Mouse (Mus musculus) left cerebral cortex, adult 18-20 months (tissue): ENCODE measurements around the gene Sigirr. TPM values are rescaled to one million over a fixed set of nuclear protein-coding genes. Genes with fewer than 3 reads are reported as not detected.
A peak's percentile ranks its signal among the peaks of the same experiment; 100 is the strongest.

Experiments
- DNase-seq, 2 experiments: peaks; one replicate each; pipeline ENCODE4 v3.0.0; 2021 to 2022; ENCODE audit warnings: low spot score in 2 of 2, mixed read lengths in 1 of 2
- total RNA-seq, 2 experiments: library from RNA; stranded (reverse); gene quantifications; 2 replicates each; pipeline ENCODE4 v1.2.3; 2021

Sigirr gene
- total RNA-seq, 2 experiments from 2014 or later: 2.1 to 2.3 TPM

DNA sequence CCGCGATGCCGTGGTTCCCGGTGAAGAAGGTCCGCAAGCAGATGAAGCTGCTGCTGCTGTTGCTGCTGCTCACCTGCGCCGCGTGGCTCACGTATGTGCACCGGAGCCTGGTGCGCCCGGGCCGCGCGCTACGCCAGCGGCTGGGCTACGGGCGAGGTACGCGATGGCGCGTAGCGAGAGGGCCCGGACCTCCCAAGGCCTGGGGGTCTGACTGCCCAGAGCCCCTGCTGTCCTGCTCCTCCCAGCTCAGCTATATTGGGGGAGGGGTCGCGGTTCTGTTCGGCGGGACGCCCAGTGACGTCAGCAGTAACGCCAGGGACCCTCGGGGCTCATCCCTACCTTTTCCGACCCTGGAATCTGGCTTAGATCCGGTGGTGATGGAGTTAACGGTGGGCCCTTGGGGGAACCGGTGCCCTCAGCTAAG lies 39.1 kb downstream of the Sigirr start:
- no peak for DNase-seq

DNA sequence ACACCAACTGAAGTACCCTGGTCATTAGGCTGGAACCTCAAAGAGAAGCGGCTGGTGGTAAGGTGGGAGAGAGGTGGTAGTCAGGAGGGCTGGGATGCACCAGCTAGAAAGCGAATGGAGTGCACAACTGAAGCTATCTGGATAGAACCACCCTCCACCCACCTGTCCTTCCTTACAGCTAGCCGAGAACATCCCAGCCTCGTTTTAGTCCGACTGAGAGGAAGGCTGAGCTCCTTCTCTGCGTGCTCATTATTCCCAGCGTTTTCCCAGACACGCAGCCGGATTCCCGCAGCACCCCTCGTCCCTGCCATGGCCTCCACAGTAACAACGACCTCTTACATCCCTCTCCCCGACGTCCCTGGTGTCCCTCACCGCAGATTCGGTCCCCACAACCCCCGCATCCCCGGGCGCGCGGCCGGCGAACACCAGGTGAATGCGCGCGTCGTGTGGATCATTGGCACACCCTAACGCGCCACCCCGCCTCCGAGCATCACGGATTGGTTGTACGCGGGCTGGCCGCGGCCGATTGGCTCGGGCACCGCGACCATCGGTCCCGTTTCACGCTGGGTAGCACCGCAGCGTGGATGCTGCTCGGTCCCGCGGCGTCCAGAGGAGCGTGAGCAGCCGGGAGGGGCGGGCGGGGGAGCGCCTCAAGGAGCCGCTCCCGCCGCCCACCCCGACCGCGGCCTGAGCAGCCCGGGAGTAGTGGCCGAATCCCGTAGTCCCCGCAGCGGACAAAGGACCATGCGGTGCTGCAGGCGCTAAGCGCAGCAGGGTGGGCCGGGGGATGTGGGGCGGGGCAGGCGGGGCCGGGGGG lies 39.7 kb downstream of the Sigirr start, which contains the start of gene B4galnt4:
Gene B4galnt4 (plus strand): TSS at position 679 of the 817 bp plus-strand sequence.
- peak; percentile 91 to 95 for DNase-seq

DNA sequence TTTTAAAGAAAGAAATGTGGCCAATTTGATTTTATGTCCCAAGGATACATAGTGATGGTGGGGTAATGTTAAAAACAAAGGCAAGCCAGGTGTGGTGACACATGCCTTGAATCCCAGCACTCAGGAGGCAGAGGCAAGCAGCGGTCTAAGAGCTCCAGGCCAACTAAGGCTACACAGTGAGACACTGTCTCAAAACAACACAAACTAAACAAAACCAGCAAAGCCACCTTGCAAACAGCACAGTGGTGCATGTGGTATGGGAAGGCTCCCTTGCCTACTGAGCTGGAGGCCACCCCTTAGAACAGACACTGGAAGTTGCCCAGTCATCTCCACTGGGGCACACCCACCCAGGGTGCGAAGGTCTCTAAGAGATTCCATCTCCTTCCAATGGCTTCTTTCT lies 40.4 kb downstream of the Sigirr start:
- no peak for DNase-seq

DNA sequence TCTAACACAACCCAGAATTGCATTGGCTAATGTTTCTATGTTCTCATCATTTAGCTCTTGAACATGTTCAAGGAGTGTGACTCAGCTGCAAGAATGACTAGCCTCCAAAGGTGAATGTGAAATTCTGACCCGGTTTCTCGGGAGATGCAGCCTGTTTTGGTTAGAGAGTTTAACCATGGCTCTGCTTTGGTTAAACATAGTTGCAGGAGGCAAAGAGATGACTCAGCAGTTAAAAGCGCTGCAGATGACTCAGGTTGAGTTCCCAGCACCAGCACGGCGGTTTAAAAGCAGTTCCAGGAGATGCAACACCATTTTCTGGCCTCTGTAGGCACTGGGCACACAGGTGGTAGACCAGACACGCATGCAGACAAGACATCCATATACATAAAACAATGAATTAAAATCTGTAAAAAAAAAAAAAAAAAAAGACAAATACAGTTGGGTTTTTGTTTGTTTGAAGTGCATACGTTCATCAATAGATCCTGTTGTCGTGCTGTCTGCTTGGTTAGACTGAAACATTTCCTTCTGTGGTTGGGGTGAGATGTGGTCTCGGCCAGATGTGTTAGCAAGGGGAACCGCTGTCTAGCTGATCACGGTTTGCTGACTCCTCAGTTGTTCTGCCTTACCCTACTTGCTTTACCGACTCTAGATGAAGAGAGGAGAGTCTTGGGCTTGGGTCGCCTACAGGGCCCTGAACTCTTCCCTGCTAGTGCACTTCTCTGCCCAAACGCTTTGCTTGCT lies 41.6 kb downstream of the Sigirr start:
- no peak for DNase-seq

DNA sequence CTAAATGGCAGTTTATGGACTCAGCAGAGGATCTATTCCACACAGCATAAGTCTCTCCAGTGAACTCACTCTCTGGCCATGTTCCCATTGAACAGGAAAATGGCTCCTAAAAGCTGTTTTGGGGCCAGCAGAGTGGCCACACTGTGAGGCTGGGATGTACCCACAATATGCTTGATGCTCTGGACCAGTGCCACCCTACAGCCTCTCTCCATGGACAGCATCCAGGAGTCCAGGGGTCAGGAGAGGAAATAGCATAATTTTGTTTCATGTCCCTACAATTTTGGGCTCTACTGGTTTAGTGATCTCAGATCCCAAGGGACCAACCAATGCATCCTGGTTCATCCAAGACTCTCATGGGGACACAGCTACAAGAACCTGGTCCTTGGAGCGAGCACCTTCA lies 42.8 kb downstream of the Sigirr start:
- no peak for DNase-seq

DNA sequence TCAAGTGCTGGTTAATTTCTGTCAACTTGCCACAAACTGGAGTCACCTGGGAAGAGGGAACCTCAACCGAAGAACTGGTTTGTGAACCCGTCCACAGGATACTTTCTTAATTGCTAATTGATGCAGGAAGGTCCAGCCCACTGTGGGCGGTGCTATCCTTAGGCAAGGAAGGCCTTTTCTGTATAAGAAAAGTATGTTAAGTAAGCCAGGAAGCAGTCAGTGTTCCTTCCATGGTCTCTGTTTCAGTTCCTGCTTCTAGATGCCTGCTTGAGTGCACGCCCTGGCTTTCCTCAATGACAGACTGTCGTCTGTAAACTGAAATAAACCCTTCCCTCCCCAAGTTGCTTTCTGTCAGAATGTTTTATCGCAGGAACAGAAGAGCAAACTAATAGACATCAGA lies 43.4 kb downstream of the Sigirr start:
- no peak for DNase-seq

DNA sequence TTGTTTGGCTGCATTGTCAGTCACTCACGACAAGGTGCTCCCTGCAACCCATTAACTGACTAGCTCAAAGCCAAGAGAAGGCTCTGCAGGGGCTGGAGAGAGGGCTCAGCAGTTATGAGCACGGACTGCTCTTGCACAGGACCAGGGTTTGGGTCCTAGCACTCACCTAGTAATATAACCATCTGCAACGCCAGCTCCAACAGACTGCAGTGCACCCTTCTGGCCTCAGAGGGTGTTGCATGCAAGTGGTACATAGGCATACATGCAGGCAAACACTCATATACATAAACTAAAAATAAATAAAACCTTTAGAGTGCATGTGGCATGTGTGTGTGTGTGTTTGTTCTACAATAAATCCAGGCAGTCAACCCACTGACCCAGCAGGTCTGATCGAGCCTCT lies 44.6 kb downstream of the Sigirr start:
- DNase-seq: no peak

DNA sequence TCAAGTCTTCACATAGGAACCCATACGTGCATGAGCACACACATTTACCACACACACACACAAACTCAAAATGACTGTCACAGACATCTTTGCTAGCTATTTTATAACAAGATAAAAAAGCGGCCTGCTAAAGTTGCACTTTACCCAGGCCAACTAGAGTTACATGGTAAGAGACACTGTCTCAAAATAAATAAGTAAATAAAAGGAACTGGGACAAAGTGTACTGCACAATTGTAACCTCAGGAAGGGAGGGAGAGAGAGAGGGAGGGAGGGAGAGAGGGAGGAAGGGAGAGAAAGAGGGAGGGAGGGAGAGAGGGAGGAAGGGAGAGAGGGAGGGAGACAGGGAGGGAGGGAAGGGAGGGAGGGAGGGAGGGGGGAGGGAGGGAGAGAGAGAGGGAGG lies 48.0 kb downstream of the Sigirr start:
- DNase-seq: no peak

DNA sequence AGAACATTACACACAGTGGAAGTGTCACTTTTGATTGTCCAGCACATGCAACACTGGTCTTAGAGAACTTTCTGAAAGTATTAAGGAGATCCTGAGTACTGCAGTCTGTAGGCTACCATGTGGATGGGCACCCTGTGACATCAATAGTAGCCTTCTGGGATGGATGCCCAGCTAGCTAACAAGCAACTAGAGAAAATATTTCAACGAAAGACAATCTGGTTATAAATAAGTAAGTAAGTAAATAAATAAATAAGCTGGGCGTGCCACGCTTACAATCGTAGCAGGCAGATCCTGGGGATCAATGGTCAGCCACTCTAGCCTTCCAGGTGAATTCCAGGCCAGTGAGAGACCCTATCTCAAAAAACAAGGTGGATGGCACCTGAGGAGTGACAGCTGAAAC lies 48.4 kb downstream of the Sigirr start:
- no peak for DNase-seq

DNA sequence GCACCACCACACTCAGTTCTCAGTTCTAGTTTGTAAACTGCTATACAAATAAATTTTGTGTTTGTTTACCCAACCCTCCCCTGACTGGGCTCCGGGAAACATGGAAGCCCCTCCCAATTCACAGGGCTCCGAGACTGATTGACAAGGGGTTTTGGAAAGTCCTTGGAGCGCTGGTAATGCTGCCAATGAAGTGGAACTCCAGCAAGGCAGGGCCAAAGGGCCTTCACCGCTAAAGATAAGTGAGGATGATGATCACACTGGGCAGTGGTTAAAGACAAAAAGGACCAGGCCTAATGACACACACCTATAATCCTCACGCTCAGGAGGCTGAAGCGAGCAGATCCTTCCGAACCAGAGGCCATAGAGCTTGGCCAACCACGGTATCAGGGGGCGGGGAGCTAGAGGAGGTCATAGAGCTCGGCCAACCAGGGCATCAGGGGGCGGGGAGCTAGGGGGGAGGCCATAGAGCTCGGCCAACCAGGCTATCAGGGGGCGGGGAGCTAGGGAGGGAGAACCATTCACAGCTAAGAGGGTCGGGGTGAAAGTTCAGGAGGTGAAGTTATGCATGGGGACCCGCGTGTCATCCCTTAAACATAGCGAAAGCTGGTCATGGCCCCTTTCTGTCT lies 49.2 kb downstream of the Sigirr start:
- DNase-seq: no peak

DNA sequence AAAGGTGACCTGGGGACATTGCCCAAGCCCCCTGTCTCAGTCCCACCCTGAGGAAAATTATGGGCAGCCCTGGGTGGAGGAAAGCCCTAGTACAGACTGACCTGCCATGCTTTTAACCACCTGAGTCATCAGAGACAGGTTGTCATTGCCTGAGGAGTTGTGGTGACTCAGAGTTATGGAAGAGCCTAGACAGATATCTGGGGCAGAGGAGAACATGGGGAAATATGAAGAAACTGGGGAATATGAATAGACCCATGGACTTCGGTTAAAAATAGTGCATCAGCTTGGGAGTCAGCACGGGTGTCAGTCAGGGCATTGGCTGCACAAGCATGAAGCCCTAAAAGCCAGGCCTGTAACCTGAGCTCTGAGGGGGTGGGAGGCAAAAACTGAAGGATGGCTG lies 51.0 kb downstream of the Sigirr start:
- no peak for DNase-seq

DNA sequence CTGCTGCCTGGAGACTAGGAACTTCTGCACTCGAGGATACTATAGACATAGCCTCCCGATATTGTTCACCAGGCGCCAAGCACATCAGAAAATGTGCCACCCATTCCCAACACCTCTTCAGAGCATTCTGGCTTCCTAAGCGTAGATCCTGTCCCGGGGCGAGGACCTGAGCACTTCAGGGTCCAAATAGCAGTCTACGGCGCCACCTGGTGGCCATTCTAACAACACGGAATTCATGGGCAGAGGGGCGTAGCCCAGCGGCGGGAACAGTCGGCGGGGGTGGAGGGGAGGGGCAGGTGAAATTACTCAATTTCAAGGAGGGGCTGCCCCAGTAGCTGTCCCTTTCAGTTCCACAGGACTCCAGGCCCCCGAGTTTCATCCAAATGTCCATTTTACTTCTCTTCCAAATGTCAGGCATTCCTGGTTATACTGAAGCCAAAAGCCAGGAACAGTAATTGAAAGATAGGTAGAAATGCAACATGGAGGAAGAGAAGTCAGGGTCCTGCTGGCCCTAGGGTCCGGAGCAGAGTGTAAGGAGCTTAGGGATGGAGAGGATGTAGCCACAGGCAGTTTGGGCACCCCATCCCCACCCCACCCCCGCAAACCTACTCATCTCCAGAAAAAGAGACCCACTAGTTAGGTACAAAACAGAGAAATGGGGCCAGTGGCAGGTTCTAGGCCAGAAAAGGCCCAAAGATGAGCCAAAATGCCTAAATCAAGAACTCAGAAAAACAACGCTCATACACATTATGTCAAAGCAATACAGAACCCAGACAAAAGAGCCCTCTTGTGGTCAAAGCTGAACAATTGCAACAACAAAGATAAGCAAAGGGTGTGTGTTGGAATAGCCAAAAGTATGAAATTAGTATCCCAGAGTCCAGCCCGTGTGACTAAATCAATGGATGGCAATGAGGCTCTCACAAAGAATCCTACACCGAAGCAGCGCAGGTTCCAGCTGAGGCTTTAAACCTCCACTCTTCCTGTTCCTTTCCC lies 51.9 kb downstream of the Sigirr start:
- DNase-seq: peak; percentile 90 to 94

DNA sequence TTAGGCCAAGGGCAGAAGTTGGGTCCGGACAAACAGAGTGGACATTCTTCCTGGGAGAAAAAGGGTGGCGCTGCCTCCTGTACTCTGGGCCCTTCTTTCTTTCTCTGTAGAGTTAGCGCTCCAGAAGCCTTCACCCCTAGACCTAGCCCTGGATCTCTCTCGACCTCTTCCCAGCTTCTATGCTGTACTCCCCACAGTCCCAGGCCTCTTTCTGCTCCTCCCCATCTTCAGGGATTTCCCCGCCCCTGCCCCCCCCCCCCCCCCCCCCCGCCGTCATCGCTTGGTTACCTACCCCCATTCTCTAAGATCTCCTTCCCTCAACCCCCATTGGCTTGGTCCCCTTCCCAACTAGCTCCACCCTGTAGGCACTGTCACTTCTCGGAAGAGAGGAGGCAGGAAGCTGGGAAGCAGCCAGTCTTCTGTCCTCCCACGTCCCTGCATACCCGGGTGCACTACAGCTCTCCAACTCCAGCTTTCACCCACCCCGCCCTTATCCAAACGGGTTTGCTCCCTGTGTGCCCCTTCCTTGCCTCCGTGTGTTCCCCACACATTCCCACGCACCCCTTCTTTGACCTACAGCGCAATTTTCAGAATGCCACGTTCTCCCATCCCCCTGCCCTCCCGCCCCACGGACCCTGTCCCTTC lies 52.7 kb downstream of the Sigirr start:
- DNase-seq: peak; percentile 65 to 76

DNA sequence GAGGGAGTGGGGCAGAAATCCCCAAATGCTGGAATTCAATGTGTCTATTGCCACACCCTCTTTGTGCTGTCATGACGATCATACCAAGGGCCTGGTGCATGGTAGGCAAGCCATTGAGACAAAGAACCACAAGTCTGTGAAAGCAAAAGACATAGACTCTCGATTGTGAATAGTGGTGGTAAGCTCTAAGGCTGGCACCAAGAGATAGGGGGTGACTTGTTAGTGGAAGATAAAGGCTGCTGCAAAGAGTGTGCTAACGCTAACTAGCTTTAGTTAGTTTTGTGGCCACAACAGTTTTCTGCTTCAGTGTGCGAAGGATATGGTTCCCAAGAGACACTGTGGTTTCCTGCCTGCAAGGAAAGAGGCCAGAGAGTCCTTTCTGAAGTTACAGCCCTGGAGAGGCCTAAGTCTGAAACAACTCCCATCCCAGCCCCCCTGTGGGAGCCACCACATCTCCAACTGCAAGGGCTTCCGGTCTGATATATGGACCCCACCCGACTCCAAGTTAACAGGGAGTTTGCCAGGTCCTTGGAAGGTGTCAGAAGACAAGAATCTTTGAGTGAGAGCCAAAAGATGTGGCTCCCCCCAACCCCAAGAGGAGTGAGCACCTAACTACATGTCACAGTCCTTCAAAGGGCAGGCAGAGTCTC lies 53.3 kb downstream of the Sigirr start:
- DNase-seq: no peak

DNA sequence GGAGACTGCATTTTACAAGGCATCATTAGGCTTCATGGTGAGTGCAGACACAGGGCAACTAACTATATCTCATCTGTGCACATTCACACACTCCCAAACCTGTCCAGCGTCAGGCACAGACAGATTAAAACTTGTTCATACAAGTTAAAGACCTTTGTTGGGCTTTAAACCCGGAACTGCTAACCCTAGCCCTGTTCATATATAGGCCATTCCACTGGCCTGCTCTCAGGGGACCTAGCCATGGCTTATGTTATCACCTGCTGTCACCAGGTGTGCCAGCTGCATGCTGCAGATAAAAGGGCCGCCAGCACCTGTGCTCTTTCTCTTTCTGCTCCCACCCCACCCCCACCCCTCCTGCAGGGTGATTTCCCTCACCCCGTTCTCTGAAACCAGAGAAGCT lies 57.8 kb downstream of the Sigirr start:
- no peak for DNase-seq

DNA sequence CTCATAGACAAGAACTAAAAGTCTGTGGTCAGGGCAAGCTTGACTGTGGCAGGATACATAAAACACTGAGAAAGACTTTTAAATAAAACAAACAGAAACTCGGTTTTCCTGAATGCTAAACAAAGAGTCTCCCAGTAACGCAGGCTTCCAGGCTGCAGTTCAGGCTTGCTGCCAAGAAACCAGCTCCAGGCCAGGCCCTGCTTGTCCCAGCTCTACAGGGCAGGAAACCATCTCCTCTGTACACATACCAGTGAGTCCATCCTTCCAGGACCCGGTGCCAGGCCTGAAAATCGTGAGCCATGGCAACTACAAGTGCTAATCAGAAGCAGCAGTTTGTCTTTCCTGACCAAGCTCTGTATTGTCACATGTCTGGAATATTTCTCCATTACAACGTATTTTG lies 58.7 kb downstream of the Sigirr start:
- no peak for DNase-seq
